Mouse (Mus musculus) myocyte (in vitro differentiated cells): ENCODE measurements at regions not wholly inside any gene's neighbourhood (a gene's known extent, or its start where the extent isn't known, plus 50 kb on each side); places are given as distances from the start of the nearest gene placed in this dataset.

Source experiments
- CEBPB ChIP-seq: IDR thresholded peaks from 2 replicates; pipeline ENCODE4 v1.6.1; 2011; ENCODE audit warnings: mild to moderate bottlenecking, moderate library complexity; ENCODE audit not compliant: poor library complexity, insufficient read depth, severe bottlenecking
- E2F4 ChIP-seq: IDR thresholded peaks from one replicate; pipeline ENCODE4 v1.6.1; 2011; ENCODE audit warnings: mild to moderate bottlenecking, control low read depth, moderate library complexity; ENCODE audit not compliant: insufficient read depth
- MAX ChIP-seq: IDR thresholded peaks from one replicate; pipeline ENCODE4 v1.6.1; 2011; ENCODE audit warnings: low read depth, mild to moderate bottlenecking, control low read depth
- MYOD1 ChIP-seq, 3 experiments: IDR thresholded peaks; one replicate each; pipeline ENCODE4 v1.6.1; 2011; ENCODE audit warnings: control low read depth in 2 of 3, low read depth in 2 of 3, mild to moderate bottlenecking in 2 of 3, moderate library complexity in 1 of 3; ENCODE audit not compliant: insufficient read length in 2 of 3, control insufficient read depth in 1 of 3
- MYOG ChIP-seq, 3 experiments: IDR thresholded peaks; one replicate each; pipeline ENCODE4 v1.6.1; 2011; ENCODE audit warnings: control low read depth in 2 of 3, low read depth in 2 of 3, mild to moderate bottlenecking in 2 of 3; ENCODE audit not compliant: insufficient read length in 2 of 3, control insufficient read depth in 1 of 3, insufficient read depth in 1 of 3
- POLR2A ChIP-seq: IDR thresholded peaks from one replicate; pipeline ENCODE4 v1.6.1; 2011; ENCODE audit warnings: low read depth, mild to moderate bottlenecking, control low read depth, moderate library complexity; ENCODE audit not compliant: insufficient read length
- POLR2AphosphoS2 ChIP-seq: IDR thresholded peaks from one replicate; pipeline ENCODE4 v1.6.1; 2011; ENCODE audit warnings: low read depth, control low read depth; ENCODE audit not compliant: insufficient read length
- REST ChIP-seq: IDR thresholded peaks from one replicate; pipeline ENCODE4 v1.6.1; 2011; ENCODE audit warnings: mild to moderate bottlenecking, control low read depth, moderate library complexity; ENCODE audit not compliant: insufficient read depth, insufficient read length
- SRF ChIP-seq: IDR thresholded peaks from one replicate; pipeline ENCODE4 v1.6.1; 2011; ENCODE audit warnings: low read depth; ENCODE audit not compliant: control insufficient read depth, insufficient read length
- TCF12 ChIP-seq: IDR thresholded peaks from one replicate; pipeline ENCODE4 v1.6.1; 2011; ENCODE audit warnings: mild to moderate bottlenecking, control low read depth; ENCODE audit not compliant: poor library complexity, insufficient read depth, severe bottlenecking
- TCF3 ChIP-seq: IDR thresholded peaks from one replicate; pipeline ENCODE4 v1.6.1; 2011; ENCODE audit warnings: low read depth, control low read depth; ENCODE audit not compliant: insufficient read length
- USF1 ChIP-seq: IDR thresholded peaks from one replicate; pipeline ENCODE4 v1.6.1; 2011; ENCODE audit warnings: low read depth, mild to moderate bottlenecking, control low read depth, moderate library complexity

DNA sequence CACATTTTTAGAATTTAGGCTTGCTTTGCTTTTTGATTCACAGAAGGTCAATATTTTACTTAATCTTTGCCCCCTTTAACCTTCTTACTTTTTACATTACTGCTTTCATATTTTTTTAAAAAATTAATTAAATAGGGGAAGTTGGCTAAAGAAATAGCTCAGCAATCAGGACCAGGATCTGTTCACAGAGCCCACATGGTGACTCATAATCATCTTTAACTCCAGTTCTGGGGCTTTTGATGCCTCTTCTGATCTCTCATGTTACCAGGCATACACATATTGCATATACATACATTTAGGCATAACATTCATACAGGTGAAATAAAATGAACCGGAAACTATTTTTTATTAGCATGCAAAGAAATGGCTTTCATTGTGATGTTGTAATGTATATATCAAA lies 52.6 kb upstream of the Armcx2 start:
- no peak for TF ChIP-seq MYOG (IDR thresholded peaks at IDR 0.05; ENCODE audit: control insufficient read depth in 1 of 3, insufficient read depth in 1 of 3, insufficient read length in 2 of 3, low read depth in 2 of 3)
- TF ChIP-seq POLR2A: no peak
- no peak for TF ChIP-seq USF1
- no peak for TF ChIP-seq CEBPB
- no peak for TF ChIP-seq REST
- no peak for TF ChIP-seq TCF12
- no peak for TF ChIP-seq MYOD1 (IDR thresholded peaks at IDR 0.05; ENCODE audit: control insufficient read depth in 1 of 3, insufficient read length in 2 of 3, low read depth in 2 of 3)
- TF ChIP-seq E2F4: no peak
- TF ChIP-seq MAX: no peak
- TF ChIP-seq POLR2AphosphoS2: no peak
- no peak for TF ChIP-seq SRF
- TF ChIP-seq TCF3: no peak
